ENCODE assay signal across 21 mouse cellular contexts in genomic region chr3:146145501-146145900, GRCm38 (mm10). TPM values are rescaled to one million over a fixed set of nuclear protein-coding genes. Genes with fewer than 3 reads are reported as not detected.
DNase-seq lines count a peak whose midpoint lies in the region; ATAC-seq and TF ChIP-seq lines count a peak whose summit lies in the region.
"Had no signal": no experiment of that assay in that cellular context is flagged by ENCODE, and none has a peak within 500 bp of the region (broad histone marks: within the 10 kb centered on the region; RNA-seq: fewer than 3 reads in every experiment).

No protein-coding gene starts in this region.

- H3K9me3 ChIP-seq in kidney, postnatal 0 days (replicated peaks; ENCODE audit: low read length), result no peaks in the 10 kb centered on the region
- no peaks in the 10 kb centered on the region for H3K9me3 ChIP-seq in hindbrain, embryonic 11.5 days (ENCODE audit: control insufficient read depth, low read length)
- H3K9me3 ChIP-seq: embryonic facial prominence, embryonic 15.5 days; heart, embryonic 15.5 days; hindbrain, embryonic 10.5 days; midbrain, embryonic 10.5 days; neural tube, embryonic 12.5 days had no signal

- H3K4me3 ChIP-seq in kidney, postnatal 0 days (replicated peaks; ENCODE audit: low read depth, low read length), result no peak overlapping the region
- H3K4me3 ChIP-seq in small intestine, adult 2 months (ENCODE audit: low read depth, low read length), result no peak overlapping the region
- H3K4me3 ChIP-seq in hindbrain, embryonic 11.5 days (ENCODE audit: low read depth, low read length), result no peak overlapping the region
- H3K4me3 ChIP-seq: embryonic facial prominence, embryonic 15.5 days; heart, adult 2 months; heart, embryonic 15.5 days; hindbrain, embryonic 10.5 days; midbrain, embryonic 10.5 days; neural tube, embryonic 12.5 days had no signal

- TF ChIP-seq POLR2A in small intestine, adult 2 months (IDR thresholded peaks at IDR 0.05; ENCODE audit: low read depth, low read length), result no peak

- DNase-seq in kidney, postnatal 0 days (ENCODE audit: low spot score), result no peak
- no peak for DNase-seq in kidney, adult 11 months
- peak; percentile 61 for DNase-seq in CD4-positive, CD25-positive, alpha-beta regulatory T cell, adult 2 months (ENCODE audit: low read depth, low spot score)
- DNase-seq in hindbrain, embryonic 11.5 days (ENCODE audit: low spot score), result no peak
- DNase-seq in left cerebral cortex, postnatal 4 days, result no peak
- DNase-seq: adrenal gland, postnatal 36 days; cerebellum, adult 9-10 months; gastrocnemius, postnatal 10 days; heart, adult 2 months; layer of hippocampus, postnatal 36 days; right cerebral cortex, postnatal 14 days had no signal

- H3K4me2 ChIP-seq in kidney, postnatal 0 days (ENCODE audit: low read length), result no peak overlapping the region
- no peak overlapping the region for H3K4me2 ChIP-seq in hindbrain, embryonic 11.5 days (replicated peaks; ENCODE audit: low read depth, low read length)
- H3K4me2 ChIP-seq: embryonic facial prominence, embryonic 15.5 days; heart, embryonic 15.5 days; liver, embryonic 11.5 days; neural tube, embryonic 12.5 days had no signal

- H3K9ac ChIP-seq in kidney, postnatal 0 days (ENCODE audit: low read depth, low read length), result no peak overlapping the region
- H3K9ac ChIP-seq in hindbrain, embryonic 11.5 days (ENCODE audit: low read depth, low read length), result no peak overlapping the region
- H3K9ac ChIP-seq: embryonic facial prominence, embryonic 15.5 days; heart, embryonic 15.5 days; neural tube, embryonic 12.5 days had no signal

- intact Hi-C loops in left cerebral cortex, postnatal 4 days (cut with DNase I), result no loop called here

- no peaks in the 10 kb centered on the region for H3K36me3 ChIP-seq in kidney, postnatal 0 days (ENCODE audit: insufficient read depth, low read length)
- no peaks in the 10 kb centered on the region for H3K36me3 ChIP-seq in small intestine, adult 2 months (ENCODE audit: control insufficient read depth, insufficient read depth, low read length)
- no peaks in the 10 kb centered on the region for H3K36me3 ChIP-seq in hindbrain, embryonic 11.5 days (ENCODE audit: control insufficient read depth, insufficient read depth, low read length)
- H3K36me3 ChIP-seq: embryonic facial prominence, embryonic 15.5 days; heart, embryonic 15.5 days; hindbrain, embryonic 10.5 days; midbrain, embryonic 10.5 days; neural tube, embryonic 12.5 days had no signal

- peak; percentile 38; the same call in 1 of the 2 replicates for TF ChIP-seq CTCF in kidney, postnatal 0 days (IDR thresholded peaks at IDR 0.05; ENCODE audit: low read depth)
- TF ChIP-seq CTCF in small intestine, adult 2 months (IDR thresholded peaks at IDR 0.05; ENCODE audit: extremely low read depth, insufficient read length, insufficient replicate concordance, low read depth, low read length), result peak; percentile 35; the same call in 1 of the 2 replicates

- WGBS in kidney, postnatal 0 days, result 57% methylated on average over 5 of the region's 5 CpGs
- 42% methylated on average over 5 of the region's 5 CpGs for WGBS in small intestine, adult 2 months
- 52% methylated on average over 5 of the region's 5 CpGs for WGBS in hindbrain, embryonic 11.5 days

- H3K27me3 ChIP-seq in kidney, postnatal 0 days (ENCODE audit: insufficient read depth, low read length), result no peaks in the 10 kb centered on the region
- no peaks in the 10 kb centered on the region for H3K27me3 ChIP-seq in small intestine, adult 2 months (ENCODE audit: control insufficient read depth, insufficient read depth, low read length)
- peaks cover 7% of the 10 kb centered on the region for H3K27me3 ChIP-seq in hindbrain, embryonic 11.5 days (ENCODE audit: control insufficient read depth, insufficient read depth, low read length)

- no peak for ATAC-seq in kidney, postnatal 0 days (replicated peaks; ENCODE audit: low FRiP score, low read depth)
- ATAC-seq in common myeloid progenitor, adult 5-6 weeks (replicated peaks; ENCODE audit: low read depth, poor library complexity, severe bottlenecking), result 0 out of 2 replicates have a peak, but pooled peaks have one; percentile 33
- no peak for ATAC-seq in hindbrain, embryonic 11.5 days (ENCODE audit: low FRiP score)

- H3K27ac ChIP-seq in kidney, postnatal 0 days, result no peak overlapping the region
- H3K27ac ChIP-seq in small intestine, adult 2 months (ENCODE audit: insufficient read depth, low read depth, low read length), result no peak overlapping the region
- no peak overlapping the region for H3K27ac ChIP-seq in hindbrain, embryonic 11.5 days (ENCODE audit: low read depth, low read length)
- H3K27ac ChIP-seq: embryonic facial prominence, embryonic 15.5 days; heart, adult 2 months; heart, embryonic 15.5 days; hindbrain, embryonic 10.5 days; midbrain, embryonic 10.5 days; neural tube, embryonic 12.5 days had no signal

- peaks cover 10% of the 10 kb centered on the region; the same call in 1 of the 2 replicates for H3K4me1 ChIP-seq in kidney, postnatal 0 days (replicated peaks; ENCODE audit: insufficient read depth, low read length)
- no peaks in the 10 kb centered on the region for H3K4me1 ChIP-seq in small intestine, adult 2 months (ENCODE audit: control insufficient read depth, insufficient read depth, insufficient read length, low read length)
- H3K4me1 ChIP-seq in hindbrain, embryonic 11.5 days (replicated peaks; ENCODE audit: control insufficient read depth, insufficient read depth, low read length), result no peaks in the 10 kb centered on the region

RNA-seq across cellular contexts. Expression of gene Mcoln2, which starts 4.1 kb away (rescaled TPM):
- 1.4 and 1.5 TPM in 2 replicates for polyA plus RNA-seq in kidney, postnatal 0 days (2015; fragmentation: Nextera tagmentation; extraction: Ambion mirVana)
- total RNA-seq in common myeloid progenitor, adult 5-6 weeks (2017), result 8.2 and 11.1 TPM in 2 replicates
- polyA plus RNA-seq in small intestine, adult 2 months (2012; rRNA removed), result 2.6 and 5.1 TPM in 2 replicates
- 0.28 and 0.57 TPM in 2 replicates for polyA plus RNA-seq in hindbrain, embryonic 11.5 days (2014; fragmentation: Nextera tagmentation; extraction: Ambion mirVana)
- total RNA-seq in left cerebral cortex, postnatal 4 days (2021), result not detected
- total RNA-seq: adrenal gland, postnatal 36 days; layer of hippocampus, postnatal 36 days; left cerebral cortex, postnatal 36 days had no signal

RNA-seq across cellular contexts. Expression of gene Mcoln3, which starts 28.3 kb away (rescaled TPM):
- polyA plus RNA-seq in kidney, postnatal 0 days (2015; fragmentation: Nextera tagmentation; extraction: Ambion mirVana), result 34.7 and 40.4 TPM in 2 replicates
- 0.18 and 3.4 TPM in 2 replicates for total RNA-seq in common myeloid progenitor, adult 5-6 weeks (2017)
- 0.25 TPM in 2 replicates for polyA plus RNA-seq in small intestine, adult 2 months (2012; rRNA removed)
- polyA plus RNA-seq in hindbrain, embryonic 11.5 days (2014; fragmentation: Nextera tagmentation; extraction: Ambion mirVana), result 3.8 and 7.5 TPM in 2 replicates
- total RNA-seq in left cerebral cortex, postnatal 4 days (2021), result under 1 TPM; 0.16 to 0.18 TPM
- total RNA-seq: adrenal gland, postnatal 36 days; gastrocnemius, postnatal 10 days; heart, adult 2 months; layer of hippocampus, postnatal 36 days; left cerebral cortex, postnatal 36 days had no signal
- polyA plus RNA-seq: heart, adult 2 months had no signal

RNA-seq across cellular contexts. Expression of gene Wdr63, which starts 37.6 kb away (rescaled TPM):
- 0.21 and 0.37 TPM in 2 replicates for polyA plus RNA-seq in kidney, postnatal 0 days (2015; fragmentation: Nextera tagmentation; extraction: Ambion mirVana)
- not detected in 2 replicates for total RNA-seq in common myeloid progenitor, adult 5-6 weeks (2017)
- polyA plus RNA-seq in small intestine, adult 2 months (2012; rRNA removed), result 0.20 TPM in 1 of 2 replicates, not detected in the other
- 1.0 and 1.8 TPM in 2 replicates for polyA plus RNA-seq in hindbrain, embryonic 11.5 days (2014; fragmentation: Nextera tagmentation; extraction: Ambion mirVana)
- 1 to 10 TPM in 1 of 2 experiments, under 1 TPM in 1; 0.83 to 1.2 TPM for total RNA-seq in left cerebral cortex, postnatal 4 days (2021)
- total RNA-seq: gastrocnemius, postnatal 10 days; heart, adult 2 months had no signal
- polyA plus RNA-seq: kidney, embryonic 14.5 days had no signal
